Comparison of ENCODE assay signal across 9 mouse cellular contexts in the genomic region with DNA sequence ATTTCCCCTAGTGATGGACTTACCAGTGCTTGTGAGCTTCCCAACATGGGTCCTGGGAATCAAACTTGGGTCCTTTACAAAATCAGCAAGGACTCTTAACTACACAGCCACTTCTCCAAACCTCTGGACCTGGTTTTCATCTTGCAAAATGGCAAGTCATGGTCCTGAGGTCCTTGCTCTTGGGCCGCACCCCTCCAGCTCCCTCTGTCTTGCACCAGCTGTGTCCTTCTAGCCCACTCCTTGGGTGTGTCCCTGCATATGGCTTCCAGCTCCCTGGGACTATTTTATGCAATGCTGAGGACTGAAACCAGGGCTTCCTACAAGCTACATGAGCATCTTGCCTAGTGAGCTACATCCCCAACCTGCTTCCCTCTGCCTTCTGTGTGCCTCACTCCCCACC. TPM values are rescaled to one million over a fixed set of nuclear protein-coding genes. Genes with fewer than 3 reads are reported as not detected.
DNase-seq lines count a peak whose midpoint lies in the region; ATAC-seq and TF ChIP-seq lines count a peak whose summit lies in the region.
"Had no signal": no experiment of that assay in that cellular context is flagged by ENCODE, and none has a peak within 500 bp of the region (broad histone marks: within the 10 kb centered on the region; RNA-seq: fewer than 3 reads in every experiment).

TSS of gene Sparc (minus strand) at position 206 of the 400 bp plus-strand sequence.

- no peak within 1 kb of the TSS for H3K4me3 ChIP-seq in embryonic facial prominence, embryonic 12.5 days
- no peak within 1 kb of the TSS for H3K4me3 ChIP-seq in heart, embryonic 14.5 days (ENCODE audit: control insufficient read depth in 1 of 2, insufficient read depth in 1 of 2, low read depth in 1 of 2, low read length in 2 of 2)
- H3K4me3 ChIP-seq in olfactory bulb, adult 2 months (ENCODE audit: insufficient read depth, low read depth, low read length) = no peak within 1 kb of the TSS

- intact Hi-C loops in left cerebral cortex, postnatal 36 days (cut with DNase I) = no loop called here

- H3K27ac ChIP-seq in embryonic facial prominence, embryonic 12.5 days = peak within 1 kb of the TSS; percentile 89
- peak within 1 kb of the TSS; percentile 67 to 73 for H3K27ac ChIP-seq in heart, embryonic 14.5 days (replicated peaks in 1 of 2; ENCODE audit: control insufficient read depth in 1 of 2, insufficient read depth in 1 of 2, low read depth in 2 of 2, low read length in 2 of 2)
- H3K27ac ChIP-seq in olfactory bulb, adult 2 months (ENCODE audit: insufficient read depth, low read depth, low read length) = no peak within 1 kb of the TSS; the same call in 1 of the 2 replicates

- no peaks in the 10 kb centered on the region for H3K9me3 ChIP-seq in embryonic facial prominence, embryonic 12.5 days
- H3K9me3 ChIP-seq in heart, embryonic 14.5 days (ENCODE audit: control insufficient read depth, low read length) = no peaks in the 10 kb centered on the region
- H3K9me3 ChIP-seq: G1E had no signal

- H3K9ac ChIP-seq in embryonic facial prominence, embryonic 12.5 days = no peak within 1 kb of the TSS
- H3K9ac ChIP-seq in heart, embryonic 14.5 days (ENCODE audit: low read length) = no peak within 1 kb of the TSS

- no peak for ATAC-seq in embryonic facial prominence, embryonic 12.5 days (ENCODE audit: insufficient number of reproducible peaks, insufficient read depth, low FRiP score, low TSS enrichment)
- ATAC-seq in heart, embryonic 14.5 days (ENCODE audit: insufficient number of reproducible peaks, insufficient read depth, low FRiP score, low read depth) = no peak

- no peak for TF ChIP-seq CTCF in olfactory bulb, adult 2 months (IDR thresholded peaks at IDR 0.05; ENCODE audit: insufficient read depth, low read depth, low read length)

- 91% methylated on average over 1 of the region's 1 CpGs for whole genome bisulfite sequencing in embryonic facial prominence, embryonic 12.5 days
- WGBS in heart, embryonic 14.5 days = 93% methylated on average over 1 of the region's 1 CpGs
- 96% methylated on average over 1 of the region's 1 CpGs for WGBS in olfactory bulb, adult 2 months

- peaks cover 49% of the 10 kb centered on the region for H3K4me1 ChIP-seq in embryonic facial prominence, embryonic 12.5 days
- H3K4me1 ChIP-seq in heart, embryonic 14.5 days (ENCODE audit: control insufficient read depth in 2 of 2, insufficient read depth in 2 of 2, low read length in 2 of 2) = peaks cover 33 to 42% of the 10 kb centered on the region in 2 experiments
- peaks cover 10% of the 10 kb centered on the region for H3K4me1 ChIP-seq in olfactory bulb, adult 2 months (ENCODE audit: control insufficient read depth, insufficient read depth, low read length)

- H3K27me3 ChIP-seq in embryonic facial prominence, embryonic 12.5 days = no peaks in the 10 kb centered on the region
- no peaks in the 10 kb centered on the region for H3K27me3 ChIP-seq in heart, embryonic 14.5 days (ENCODE audit: control insufficient read depth, insufficient read depth, low read length)

- no peak for DNase-seq in layer of hippocampus, adult 8-10 months (ENCODE audit: low spot score in 2 of 2)
- no peak for DNase-seq in layer of hippocampus, adult 9-11 months
- DNase-seq in left cerebral cortex, postnatal 36 days (ENCODE audit: low spot score in 2 of 2) = no peak
- no peak for DNase-seq in T-cell, adult 2 months (ENCODE audit: low spot score)
- no peak for DNase-seq in right cerebral cortex, postnatal 25 days

- H3K36me3 ChIP-seq in embryonic facial prominence, embryonic 12.5 days = no peaks in the 10 kb centered on the region
- no peaks in the 10 kb centered on the region for H3K36me3 ChIP-seq in heart, embryonic 14.5 days (ENCODE audit: control insufficient read depth, insufficient read depth, low read length)
- H3K36me3 ChIP-seq: G1E had no signal

- TF ChIP-seq POLR2A in olfactory bulb, adult 2 months (IDR thresholded peaks at IDR 0.05; ENCODE audit: insufficient read depth, low read depth, low read length) = no peak

- H3K4me2 ChIP-seq in embryonic facial prominence, embryonic 12.5 days (replicated peaks) = no peak within 1 kb of the TSS
- H3K4me2 ChIP-seq in heart, embryonic 14.5 days (ENCODE audit: low read length) = no peak within 1 kb of the TSS

RNA-seq across cellular contexts. Expression of gene Sparc, which starts in this region (rescaled TPM):
- total RNA-seq in layer of hippocampus, adult 8-10 months (2022) = 100 to 1,000 TPM; 259 to 443 (median 324) TPM
- polyA plus RNA-seq in embryonic facial prominence, embryonic 12.5 days (2016; fragmentation: Nextera tagmentation; extraction: Ambion mirVana) = 772 and 814 TPM in 2 replicates
- polyA plus RNA-seq in heart, embryonic 14.5 days (2014; fragmentation: Nextera tagmentation; extraction: Ambion mirVana) = 1,748 and 1,849 TPM in 2 replicates
- total RNA-seq in left cerebral cortex, postnatal 36 days (2021) = 100 to 1,000 TPM; 215 to 224 TPM
- polyA plus RNA-seq in olfactory bulb, adult 2 months (2012; ENCODE audit: insufficient read depth, insufficient read length, low replicate concordance, missing spikeins) = 225 and 437 TPM in 2 replicates
- polyA plus RNA-seq: G1E had no signal
